In the genomic region with DNA sequence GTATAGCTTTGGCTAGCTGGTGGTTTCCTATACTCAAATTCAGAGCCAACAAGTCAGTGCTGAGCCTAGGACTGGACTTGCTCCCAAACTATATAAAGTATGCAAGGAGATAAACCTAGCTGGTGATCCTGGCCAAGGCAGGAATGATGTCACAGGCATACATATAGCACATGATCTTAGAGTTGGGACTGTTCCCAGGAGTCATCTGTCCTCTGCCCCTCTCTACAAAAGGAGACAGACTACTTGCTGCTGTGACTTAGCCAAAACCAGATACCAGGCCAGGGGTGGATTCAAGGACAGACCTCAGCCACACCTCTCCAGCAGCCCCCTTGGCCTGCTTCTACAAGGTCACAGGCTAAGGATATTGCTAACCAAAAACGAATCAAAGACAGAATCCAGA, we compare ENCODE assay signal across 16 mouse cellular contexts.
DNase-seq lines count a peak whose midpoint lies in the region; ATAC-seq and TF ChIP-seq lines count a peak whose summit lies in the region.
"Had no signal": no experiment of that assay in that cellular context is flagged by ENCODE, and none has a peak within 500 bp of the region (broad histone marks: within the 10 kb centered on the region; RNA-seq: fewer than 3 reads in every experiment).

No protein-coding gene starts in this region.

- no peaks in the 10 kb centered on the region for H3K9me3 ChIP-seq in lung, embryonic 14.5 days (ENCODE audit: low read depth, low read length)
- H3K9me3 ChIP-seq in heart, embryonic 12.5 days (replicated peaks) = no peaks in the 10 kb centered on the region
- H3K9me3 ChIP-seq: embryonic facial prominence, embryonic 12.5 days; G1E; hindbrain, embryonic 10.5 days; neural tube, embryonic 15.5 days; stomach, embryonic 15.5 days had no signal

- DNase-seq in lung, embryonic 14.5 days = no peak
- no peak for DNase-seq in lung, adult 18-20 months
- peak; percentile 49 for DNase-seq in gastrocnemius, postnatal 25 days
- peak; percentile 29 to 56 for DNase-seq in heart, postnatal 36 days
- no peak for DNase-seq in thymus, postnatal 36 days
- DNase-seq in kidney, adult 18-20 months = no peak
- no peak for DNase-seq in right cerebral cortex, postnatal 25 days
- DNase-seq: cerebellum, adult 11 months; kidney, postnatal 14 days; liver, postnatal 0 days had no signal

- no peak overlapping the region for H3K9ac ChIP-seq in lung, embryonic 14.5 days
- no peak overlapping the region for H3K9ac ChIP-seq in heart, embryonic 12.5 days
- H3K9ac ChIP-seq: embryonic facial prominence, embryonic 12.5 days; liver, postnatal 0 days; neural tube, embryonic 15.5 days; stomach, embryonic 15.5 days had no signal

- no peak overlapping the region for H3K27ac ChIP-seq in lung, embryonic 14.5 days (ENCODE audit: low read depth)
- peak overlapping the region; percentile 86 for H3K27ac ChIP-seq in heart, embryonic 12.5 days (ENCODE audit: poor library complexity, severe bottlenecking)
- H3K27ac ChIP-seq: embryonic facial prominence, embryonic 12.5 days; hindbrain, embryonic 10.5 days; neural tube, embryonic 15.5 days; stomach, embryonic 15.5 days had no signal

- H3K4me1 ChIP-seq in lung, embryonic 14.5 days (ENCODE audit: insufficient read depth) = no peaks in the 10 kb centered on the region
- peaks cover 13% of the 10 kb centered on the region for H3K4me1 ChIP-seq in heart, embryonic 12.5 days (replicated peaks)
- H3K4me1 ChIP-seq: embryonic facial prominence, embryonic 12.5 days; hindbrain, embryonic 10.5 days; neural tube, embryonic 15.5 days; stomach, embryonic 15.5 days had no signal

- intact Hi-C loops in heart, postnatal 36 days (cut with DNase I) = loop anchor here (5.0 kb wide), 1 partner anchor 50 kb away; no protein-coding TSS in a partner anchor

- no peak overlapping the region for H3K4me3 ChIP-seq in lung, embryonic 14.5 days (ENCODE audit: low read depth, low read length)
- no peak overlapping the region for H3K4me3 ChIP-seq in heart, embryonic 12.5 days
- H3K4me3 ChIP-seq: embryonic facial prominence, embryonic 12.5 days; hindbrain, embryonic 10.5 days; neural tube, embryonic 15.5 days; stomach, embryonic 15.5 days had no signal

- H3K4me2 ChIP-seq in lung, embryonic 14.5 days = no peak overlapping the region
- no peak overlapping the region for H3K4me2 ChIP-seq in heart, embryonic 12.5 days
- H3K4me2 ChIP-seq: embryonic facial prominence, embryonic 12.5 days; neural tube, embryonic 15.5 days; stomach, embryonic 15.5 days had no signal

- no peaks in the 10 kb centered on the region for H3K27me3 ChIP-seq in lung, embryonic 14.5 days (ENCODE audit: insufficient read depth, low read length)
- no peaks in the 10 kb centered on the region for H3K27me3 ChIP-seq in heart, embryonic 12.5 days (replicated peaks)
- H3K27me3 ChIP-seq: embryonic facial prominence, embryonic 12.5 days; neural tube, embryonic 15.5 days; stomach, embryonic 15.5 days had no signal

- no peak for TF ChIP-seq CTCF in lung, embryonic 14.5 days (IDR thresholded peaks at IDR 0.05; ENCODE audit: low read depth)

- peak; percentile 31; the same call in 1 of the 2 replicates for ATAC-seq in lung, embryonic 14.5 days (ENCODE audit: insufficient read depth)
- ATAC-seq in heart, embryonic 12.5 days (ENCODE audit: insufficient number of reproducible peaks, low FRiP score) = peak; percentile 88
- ATAC-seq: liver, postnatal 0 days had no signal

- WGBS in lung, embryonic 14.5 days = 55% methylated on average over 1 of the region's 1 CpGs
- 28% methylated on average over 1 of the region's 1 CpGs for WGBS in heart, embryonic 12.5 days

- H3K36me3 ChIP-seq in lung, embryonic 14.5 days (ENCODE audit: insufficient read depth) = peaks cover 85% of the 10 kb centered on the region
- peaks cover 80% of the 10 kb centered on the region for H3K36me3 ChIP-seq in heart, embryonic 12.5 days
- H3K36me3 ChIP-seq: G1E had no signal

Comparison
In these comparisons a context has a peak if more than half of its experiments do, and no peak if none do; other contexts are left out.
1. DNase-seq: peak in gastrocnemius, postnatal 25 days (single experiment) and heart, postnatal 36 days (2 of 2); none in lung, embryonic 14.5 days (single experiment), lung, adult 18-20 months (0 of 2), thymus, postnatal 36 days (0 of 2), kidney, adult 18-20 months (single experiment) and right cerebral cortex, postnatal 25 days (single experiment).